Mouse (Mus musculus) hindbrain, embryonic 14.5 days (tissue): ENCODE measurements around the gene Notch2. TPM values are rescaled to one million over a fixed set of nuclear protein-coding genes. Genes with fewer than 3 reads are reported as not detected.
"Not testable (repeated sequence)": the region's sequence is repeated elsewhere in the genome, so short reads cannot be mapped to it uniquely, and the experiment has no call there.

ENCODE experiments used
- ATAC-seq: fragments of 200-750 bp; cut with Nextera tagmentation; 2 replicates; pipeline ENCODE4 v1.8.0; 2017; ENCODE audit warnings: moderate number of reproducible peaks, mild to moderate bottlenecking, moderate TSS enrichment, moderate library complexity; ENCODE audit not compliant: low FRiP score
- DNase-seq: peaks from one replicate; pipeline ENCODE4 v3.0.0-alpha.2; 2015; ENCODE audit warnings: low spot score
- H3K27ac ChIP-seq: fragments of 300-500 bp; sonication (generic); 2 replicates; pipeline ENCODE4 v1.5.1; 2014; ENCODE audit warnings: mild to moderate bottlenecking, moderate library complexity
- H3K27me3 ChIP-seq: fragments of 300-500 bp; sonication (generic); 2 replicates; pipeline ENCODE4 v1.6.1; 2014; ENCODE audit warnings: mild to moderate bottlenecking, low read length, mixed read lengths; ENCODE audit not compliant: control insufficient read depth, insufficient read depth
- H3K36me3 ChIP-seq: fragments of 300-500 bp; sonication (generic); replicated peaks from 2 replicates; pipeline ENCODE4 v1.6.1; 2014; ENCODE audit not compliant: control insufficient read depth, insufficient read depth
- H3K4me1 ChIP-seq: fragments of 300-500 bp; sonication (generic); replicated peaks from 2 replicates; pipeline ENCODE4 v1.6.1; 2014; ENCODE audit warnings: antibody characterized with exemption, low read length, mixed read lengths; ENCODE audit not compliant: control insufficient read depth, insufficient read depth
- H3K4me2 ChIP-seq: fragments of 300-500 bp; sonication (generic); replicated peaks from 2 replicates; pipeline ENCODE4 v1.6.1; 2014; ENCODE audit warnings: mild to moderate bottlenecking, moderate library complexity
- H3K4me3 ChIP-seq: fragments of 300-500 bp; sonication (generic); replicated peaks from 2 replicates; pipeline ENCODE4 v1.5.1; 2014; ENCODE audit warnings: mild to moderate bottlenecking, low read length
- H3K9ac ChIP-seq: fragments of 300-500 bp; sonication (generic); 2 replicates; pipeline ENCODE4 v1.6.1; 2014
- H3K9me3 ChIP-seq: fragments of 300-500 bp; sonication (generic); 2 replicates; pipeline ENCODE4 v1.6.1; 2016; ENCODE audit warnings: low read length; ENCODE audit not compliant: control insufficient read depth
- WGBS: fragments of 180-500 bp; shearing (Covaris S2); extraction: QIAGEN DNeasy Blood & Tissue Kit; methylation state at CpG from one replicate; pipeline ENCODE4 v1.1.7; 2014; 5-methylcytosine and 5-hydroxymethylcytosine counted together
- polyA plus RNA-seq: library from polyadenylated mRNA; unstranded; fragments of >200 nt; fragmentation: Nextera tagmentation; extraction: Ambion mirVana; gene quantifications from 2 replicates; pipeline ENCODE4 v1.2.1, GENCODE M21; 2014

Notch2 gene
- polyA plus RNA-seq, 1 experiment from 2014 or later: 15.2 TPM

DNA sequence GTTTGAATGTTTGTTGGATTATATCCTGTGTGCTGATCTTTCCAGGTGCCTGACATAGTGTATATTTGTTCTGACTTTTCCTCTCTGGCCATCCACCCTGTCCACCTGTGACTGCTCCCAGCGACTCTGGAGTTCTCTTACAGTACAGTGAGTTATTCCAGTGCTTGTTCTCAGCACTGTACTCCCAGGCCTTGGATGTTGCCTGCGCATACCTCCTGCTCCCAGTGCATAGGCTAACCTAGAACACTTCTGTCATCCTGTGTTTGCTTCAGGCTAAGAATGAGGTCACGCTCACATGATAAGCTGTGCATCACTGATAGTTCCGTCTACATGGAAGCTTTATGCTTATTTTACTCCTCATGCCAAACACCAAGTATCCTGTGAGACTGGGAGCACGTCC lies 115.4 kb downstream of the Notch2 start:
- Histone ChIP-seq H3K27ac (no peak overlapping the region), H3K4me2 (no peak overlapping the region), H3K9ac (no peak overlapping the region), H3K4me3 (no peak overlapping the region), H3K27me3 (no peaks in the 10 kb centered on the region), H3K36me3 (peaks cover 18% of the 10 kb centered on the region), H3K9me3 (no peaks in the 10 kb centered on the region), H3K4me1 (no peaks in the 10 kb centered on the region)
- no peak for ATAC-seq
- WGBS: 93% methylated on average over 5 of the region's 5 CpGs
- DNase-seq: no peak

DNA sequence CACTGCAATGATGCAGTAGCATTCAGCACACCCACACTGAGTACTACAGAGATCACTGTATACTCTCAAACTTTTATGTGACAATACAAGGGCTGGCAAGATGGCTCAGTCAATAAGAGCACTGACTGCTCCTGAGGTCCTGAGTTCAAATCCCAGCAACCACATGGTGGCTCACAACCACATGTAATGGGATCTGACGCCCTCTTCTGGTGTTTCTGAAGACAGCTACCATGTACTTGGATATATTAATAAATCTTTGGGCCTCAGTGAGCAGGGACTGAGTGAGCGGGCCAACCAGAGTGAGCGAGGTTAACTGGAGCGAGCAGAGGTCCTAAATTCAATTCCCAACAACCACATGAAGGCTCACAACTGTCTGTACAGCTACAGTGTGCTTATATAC lies 118.8 kb downstream of the Notch2 start:
- not testable (repeated sequence) for DNase-seq, H3K4me3 ChIP-seq, H3K4me2 ChIP-seq, H3K27me3 ChIP-seq, H3K9me3 ChIP-seq, H3K27ac ChIP-seq, H3K9ac ChIP-seq, H3K4me1 ChIP-seq, ATAC-seq
- 95% methylated on average over 4 of the region's 4 CpGs for WGBS
- H3K36me3 ChIP-seq: peaks cover 40% of the 10 kb centered on the region

DNA sequence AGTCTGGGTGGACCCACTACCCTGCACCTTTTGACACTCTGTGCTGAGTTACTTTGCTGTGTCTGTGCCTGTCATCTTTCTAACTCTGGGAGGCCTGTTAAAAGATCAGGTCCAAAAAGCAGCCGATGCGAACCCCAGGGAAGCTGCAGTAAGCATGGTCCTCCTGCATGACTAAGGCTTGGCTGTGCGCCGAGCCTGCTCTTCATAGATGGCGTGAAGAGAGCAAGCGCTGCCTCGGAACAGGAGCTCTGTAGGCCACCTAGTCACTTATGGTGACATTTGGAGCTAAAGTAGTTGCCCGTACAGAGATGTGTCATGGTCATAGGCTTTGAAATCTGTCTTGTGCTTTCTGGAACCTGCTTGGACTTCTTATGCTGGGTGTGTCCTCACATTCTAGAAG lies 119.3 kb downstream of the Notch2 start:
- Histone ChIP-seq H3K4me2 (no peak overlapping the region), H3K4me1 (no peaks in the 10 kb centered on the region), H3K36me3 (peaks cover 45% of the 10 kb centered on the region), H3K27ac (no peak overlapping the region), H3K9ac (no peak overlapping the region), H3K27me3 (no peaks in the 10 kb centered on the region), H3K4me3 (no peak overlapping the region), H3K9me3 (no peaks in the 10 kb centered on the region)
- WGBS: 92% methylated on average over 8 of the region's 8 CpGs
- DNase-seq: no peak
- ATAC-seq: no peak

DNA sequence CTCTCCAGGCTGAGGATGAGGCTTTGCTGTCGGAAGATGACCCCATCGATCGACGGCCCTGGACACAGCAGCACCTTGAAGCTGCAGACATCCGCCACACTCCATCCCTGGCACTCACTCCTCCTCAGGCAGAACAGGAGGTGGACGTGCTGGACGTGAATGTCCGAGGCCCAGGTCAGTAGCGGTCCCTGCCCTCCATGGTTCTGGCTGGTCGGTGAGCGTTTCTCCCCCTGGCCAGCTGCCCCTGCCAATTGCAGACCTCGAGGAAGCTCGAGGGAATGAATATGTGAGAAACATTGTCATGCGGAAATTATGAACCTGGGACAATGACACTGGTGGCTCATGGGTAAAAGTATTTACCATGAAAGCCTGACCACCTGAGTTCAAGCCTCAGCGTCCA lies 128.1 kb downstream of the Notch2 start:
- WGBS: 98% methylated on average over 15 of the region's 15 CpGs
- no peak for ATAC-seq
- peaks cover 73% of the 10 kb centered on the region for H3K36me3 ChIP-seq

DNA sequence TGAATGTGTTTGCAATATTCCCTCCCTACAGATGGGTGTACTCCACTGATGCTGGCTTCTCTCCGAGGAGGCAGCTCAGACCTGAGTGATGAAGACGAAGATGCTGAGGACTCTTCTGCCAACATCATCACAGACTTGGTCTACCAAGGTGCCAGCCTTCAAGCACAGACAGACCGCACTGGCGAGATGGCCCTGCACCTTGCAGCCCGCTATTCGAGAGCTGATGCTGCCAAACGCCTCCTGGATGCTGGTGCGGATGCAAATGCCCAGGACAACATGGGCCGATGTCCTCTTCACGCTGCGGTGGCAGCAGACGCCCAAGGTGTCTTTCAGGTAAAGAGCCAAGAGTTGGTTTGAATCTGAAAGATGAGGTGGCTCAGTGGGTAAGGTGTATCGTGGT lies 129.5 kb downstream of the Notch2 start:
- Histone ChIP-seq H3K4me1 (no peaks in the 10 kb centered on the region), H3K9ac (no peak overlapping the region), H3K9me3 (no peaks in the 10 kb centered on the region), H3K4me3 (no peak overlapping the region), H3K4me2 (no peak overlapping the region), H3K27me3 (no peaks in the 10 kb centered on the region), H3K27ac (no peak overlapping the region), H3K36me3 (peaks cover 73% of the 10 kb centered on the region)
- no peak for DNase-seq
- ATAC-seq: no peak
- 97% methylated on average over 13 of the region's 13 CpGs for WGBS

More for the DNA sequence above, 128.1 kb downstream of the Notch2 start:
- H3K9ac ChIP-seq: no peak overlapping the region
- H3K4me3 ChIP-seq: no peak overlapping the region
- no peaks in the 10 kb centered on the region for H3K4me1 ChIP-seq
- no peaks in the 10 kb centered on the region for H3K9me3 ChIP-seq
- DNase-seq: no peak
- no peak overlapping the region for H3K4me2 ChIP-seq
- H3K27me3 ChIP-seq: no peaks in the 10 kb centered on the region
- no peak overlapping the region for H3K27ac ChIP-seq

DNA sequence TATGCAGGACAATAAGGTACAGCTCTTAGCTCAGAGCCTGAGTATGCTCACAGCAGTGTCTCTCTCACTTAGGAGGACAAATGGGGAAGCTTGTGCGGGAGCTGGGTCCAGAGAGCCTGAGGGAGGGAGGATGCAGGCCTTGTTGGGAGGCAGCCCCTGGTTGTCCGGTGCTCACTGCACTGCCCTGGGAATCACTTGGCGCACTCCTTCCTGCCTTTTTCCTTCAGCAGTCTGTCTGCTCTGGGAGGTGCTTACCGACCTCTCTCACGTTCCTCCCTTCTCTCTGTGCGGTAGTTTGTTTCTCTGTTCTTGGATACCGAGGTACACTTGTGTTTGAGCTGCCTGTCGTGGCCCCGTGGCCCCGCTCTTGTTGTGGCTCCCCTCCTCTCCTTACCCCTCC lies 131.9 kb downstream of the Notch2 start:
- Histone ChIP-seq H3K9me3 (no peaks in the 10 kb centered on the region), H3K4me2 (no peak overlapping the region), H3K4me3 (no peak overlapping the region), H3K27me3 (no peaks in the 10 kb centered on the region), H3K9ac (no peak overlapping the region), H3K36me3 (peaks cover 53% of the 10 kb centered on the region), H3K4me1 (no peaks in the 10 kb centered on the region), H3K27ac (no peak overlapping the region)
- no peak for DNase-seq
- 72% methylated on average over 10 of the region's 10 CpGs for WGBS
- peak; percentile 24; the same call in 1 of the 2 replicates for ATAC-seq

DNA sequence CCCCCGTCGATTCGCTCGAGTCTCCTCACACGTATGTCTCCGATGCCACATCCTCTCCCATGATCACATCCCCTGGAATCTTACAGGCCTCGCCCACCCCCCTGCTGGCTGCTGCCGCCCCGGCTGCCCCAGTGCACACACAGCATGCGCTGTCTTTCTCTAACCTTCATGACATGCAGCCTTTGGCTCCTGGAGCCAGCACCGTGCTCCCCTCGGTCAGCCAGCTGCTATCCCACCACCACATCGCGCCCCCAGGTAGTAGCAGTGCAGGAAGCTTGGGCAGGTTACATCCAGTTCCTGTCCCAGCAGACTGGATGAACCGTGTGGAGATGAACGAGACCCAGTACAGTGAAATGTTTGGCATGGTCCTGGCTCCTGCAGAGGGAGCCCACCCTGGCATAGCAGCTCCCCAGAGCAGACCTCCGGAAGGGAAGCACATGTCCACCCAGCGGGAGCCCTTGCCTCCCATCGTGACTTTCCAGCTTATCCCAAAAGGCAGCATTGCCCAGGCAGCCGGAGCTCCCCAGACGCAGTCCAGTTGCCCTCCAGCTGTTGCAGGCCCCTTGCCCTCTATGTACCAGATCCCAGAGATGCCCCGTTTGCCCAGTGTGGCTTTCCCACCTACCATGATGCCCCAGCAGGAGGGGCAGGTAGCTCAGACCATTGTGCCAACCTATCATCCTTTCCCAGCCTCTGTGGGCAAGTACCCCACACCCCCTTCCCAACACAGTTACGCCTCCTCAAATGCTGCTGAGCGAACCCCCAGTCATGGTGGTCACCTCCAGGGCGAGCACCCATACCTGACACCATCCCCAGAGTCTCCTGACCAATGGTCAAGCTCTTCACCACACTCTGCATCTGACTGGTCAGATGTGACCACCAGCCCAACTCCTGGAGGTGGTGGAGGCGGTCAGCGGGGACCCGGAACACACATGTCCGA lies 133.4 kb downstream of the Notch2 start:
- DNase-seq: no peak
- Histone ChIP-seq H3K9me3 (no peaks in the 10 kb centered on the region), H3K4me3 (no peak overlapping the region), H3K27me3 (no peaks in the 10 kb centered on the region), H3K27ac (no peak overlapping the region), H3K4me1 (no peaks in the 10 kb centered on the region), H3K4me2 (no peak overlapping the region), H3K9ac (no peak overlapping the region), H3K36me3 (peaks cover 44% of the 10 kb centered on the region)
- WGBS: 98% methylated on average over 29 of the region's 29 CpGs
- ATAC-seq: no peak

DNA sequence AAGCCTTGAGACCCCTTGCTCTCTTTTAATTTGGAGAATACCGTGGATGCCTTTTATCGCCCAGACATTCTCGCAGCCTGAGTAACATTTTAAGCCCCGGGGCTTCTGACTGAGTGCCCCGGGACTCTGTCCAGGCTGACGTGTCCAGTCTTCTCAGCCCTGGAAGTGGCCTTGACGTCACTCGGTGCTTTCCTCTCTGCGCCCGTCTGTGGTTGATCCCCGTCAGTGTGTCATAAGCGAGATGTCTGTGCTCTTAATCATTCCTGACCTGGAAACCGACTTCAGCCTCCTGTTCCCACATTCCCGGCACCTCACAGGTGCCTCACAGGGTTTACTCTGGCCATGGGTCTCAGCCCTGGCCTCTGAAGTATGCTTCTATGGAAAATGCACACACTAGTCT lies 134.4 kb downstream of the Notch2 start:
- no peaks in the 10 kb centered on the region for H3K9me3 ChIP-seq
- 92% methylated on average over 14 of the region's 14 CpGs for WGBS
- no peaks in the 10 kb centered on the region for H3K4me1 ChIP-seq
- no peaks in the 10 kb centered on the region for H3K27me3 ChIP-seq
- H3K4me3 ChIP-seq: no peak overlapping the region
- no peak overlapping the region for H3K9ac ChIP-seq
- no peak overlapping the region for H3K4me2 ChIP-seq
- no peak for DNase-seq
- no peak for ATAC-seq
- H3K36me3 ChIP-seq: peaks cover 40% of the 10 kb centered on the region
- H3K27ac ChIP-seq: no peak overlapping the region

DNA sequence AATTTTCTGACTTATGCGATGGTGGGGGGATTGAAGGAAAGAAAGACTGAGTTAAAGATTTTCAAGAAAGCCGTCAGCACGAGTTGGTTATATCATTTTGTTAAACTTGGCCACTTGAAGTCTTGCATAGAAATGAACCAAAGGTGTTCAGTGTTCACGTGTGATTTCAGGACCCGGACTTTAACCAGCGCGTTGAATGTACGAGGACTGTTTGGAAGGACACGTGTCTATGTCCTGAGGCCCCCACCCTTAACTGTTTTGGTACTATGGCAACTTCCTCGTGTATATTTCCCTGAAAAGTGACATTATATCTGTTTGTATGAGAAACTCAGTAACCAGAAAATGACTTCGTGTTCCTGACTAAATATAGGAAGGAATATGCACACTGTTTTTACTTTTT lies 136.6 kb downstream of the Notch2 start:
- H3K4me1 ChIP-seq: no peaks in the 10 kb centered on the region
- H3K27me3 ChIP-seq: no peaks in the 10 kb centered on the region
- 96% methylated on average over 11 of the region's 11 CpGs for WGBS
- no peaks in the 10 kb centered on the region for H3K9me3 ChIP-seq
- peaks cover 20% of the 10 kb centered on the region for H3K36me3 ChIP-seq
- H3K4me3 ChIP-seq: no peak overlapping the region
- ATAC-seq (no peak), DNase-seq (no peak)
- H3K4me2 ChIP-seq: no peak overlapping the region
- H3K9ac ChIP-seq: no peak overlapping the region
- H3K27ac ChIP-seq: no peak overlapping the region
